13 mouse cellular contexts compared by ENCODE assay signal in the genomic region with DNA sequence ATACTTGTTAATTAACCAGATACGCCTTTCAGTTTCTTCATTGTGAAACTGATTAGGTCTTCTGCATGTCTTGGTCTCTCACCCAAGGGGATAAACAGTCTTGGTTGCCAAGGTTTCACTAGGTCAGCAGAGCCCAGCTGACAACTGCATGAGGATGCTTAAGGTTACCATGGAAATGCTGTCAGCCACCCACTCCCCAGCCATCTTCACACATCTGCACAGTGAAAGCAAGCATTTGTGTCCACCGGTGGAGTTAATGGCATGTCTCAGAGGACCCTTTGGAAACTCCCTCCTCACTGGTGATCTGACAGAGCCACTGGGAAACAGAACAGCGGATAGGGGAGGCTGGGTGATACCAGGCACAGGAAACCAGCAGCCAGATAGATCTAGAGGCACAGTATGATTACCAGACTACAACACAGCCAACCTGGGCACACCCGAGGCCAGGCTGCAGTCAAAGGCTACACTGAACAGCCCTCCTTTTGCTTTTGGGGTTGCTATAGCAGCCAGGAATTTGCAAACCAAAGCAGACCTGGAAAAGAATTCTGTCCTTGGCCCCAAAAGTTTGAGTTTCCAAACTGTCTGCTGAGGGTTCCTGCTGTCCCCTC. TPM values are rescaled to one million over a fixed set of nuclear protein-coding genes. Genes with fewer than 3 reads are reported as not detected.
DNase-seq lines count a peak whose midpoint lies in the region; ATAC-seq and TF ChIP-seq lines count a peak whose summit lies in the region.
"Had no signal": no experiment of that assay in that cellular context is flagged by ENCODE, and none has a peak within 500 bp of the region (broad histone marks: within the 10 kb centered on the region; RNA-seq: fewer than 3 reads in every experiment).

No protein-coding gene starts in this region.

- no peaks in the 10 kb centered on the region for H3K27me3 ChIP-seq in hindbrain, embryonic 12.5 days
- no peaks in the 10 kb centered on the region for H3K27me3 ChIP-seq in midbrain, embryonic 16.5 days (ENCODE audit: control insufficient read depth, insufficient read depth, low read depth, low read length)
- 0 out of 2 replicates have a peak, but pooled peaks cover 4% of the 10 kb centered on the region for H3K27me3 ChIP-seq in heart, embryonic 10.5 days (ENCODE audit: insufficient read depth, poor library complexity, severe bottlenecking)
- H3K27me3 ChIP-seq: liver, embryonic 12.5 days had no signal

- intact Hi-C loops in gastrocnemius, adult 2 months (cut with DNase I) = no loop called here
- intact Hi-C loops in gastrocnemius, postnatal 36 days (cut with DNase I) = no loop called here

- H3K36me3 ChIP-seq in hindbrain, embryonic 12.5 days = no peaks in the 10 kb centered on the region
- H3K36me3 ChIP-seq in midbrain, embryonic 16.5 days (ENCODE audit: control insufficient read depth, insufficient read depth, low read length) = no peaks in the 10 kb centered on the region
- no peaks in the 10 kb centered on the region for H3K36me3 ChIP-seq in heart, embryonic 10.5 days
- H3K36me3 ChIP-seq: liver, embryonic 12.5 days had no signal

- H3K9ac ChIP-seq in hindbrain, embryonic 12.5 days = no peak overlapping the region
- no peak overlapping the region for H3K9ac ChIP-seq in midbrain, embryonic 16.5 days (ENCODE audit: low read depth, low read length)
- H3K9ac ChIP-seq: liver, embryonic 12.5 days had no signal

- TF ChIP-seq CTCF in gastrocnemius, adult 2 months (IDR thresholded peaks at IDR 0.05) = no peak

- WGBS in hindbrain, embryonic 12.5 days = 21% methylated on average over 4 of the region's 4 CpGs
- WGBS in midbrain, embryonic 16.5 days = 19% methylated on average over 4 of the region's 4 CpGs
- WGBS in heart, embryonic 10.5 days = 35% methylated on average over 4 of the region's 4 CpGs

- peaks cover 10% of the 10 kb centered on the region for H3K4me1 ChIP-seq in hindbrain, embryonic 12.5 days
- H3K4me1 ChIP-seq in midbrain, embryonic 16.5 days (ENCODE audit: control insufficient read depth, insufficient read depth, low read length) = peaks cover 9% of the 10 kb centered on the region
- peaks cover 7% of the 10 kb centered on the region for H3K4me1 ChIP-seq in heart, embryonic 10.5 days
- H3K4me1 ChIP-seq: liver, embryonic 12.5 days had no signal

- H3K27ac ChIP-seq in gastrocnemius, adult 2 months = peak overlapping the region; percentile 38
- peak overlapping the region; percentile 68 for H3K27ac ChIP-seq in hindbrain, embryonic 12.5 days
- H3K27ac ChIP-seq in midbrain, embryonic 16.5 days (ENCODE audit: low read length) = peak overlapping the region; percentile 54
- H3K27ac ChIP-seq in heart, embryonic 10.5 days = no peak overlapping the region
- H3K27ac ChIP-seq: heart, adult 2 months; liver, embryonic 12.5 days had no signal

- H3K9me3 ChIP-seq in hindbrain, embryonic 12.5 days (replicated peaks) = no peaks in the 10 kb centered on the region
- no peaks in the 10 kb centered on the region for H3K9me3 ChIP-seq in midbrain, embryonic 16.5 days (replicated peaks; ENCODE audit: control insufficient read depth, low read length, poor library complexity, severe bottlenecking)
- H3K9me3 ChIP-seq in heart, embryonic 10.5 days = no peaks in the 10 kb centered on the region
- H3K9me3 ChIP-seq: liver, embryonic 12.5 days had no signal

- ATAC-seq in hindbrain, embryonic 12.5 days (ENCODE audit: low FRiP score) = peak; percentile 69
- ATAC-seq in midbrain, embryonic 16.5 days = peak; percentile 87
- ATAC-seq: liver, embryonic 12.5 days had no signal

- no peak for DNase-seq in gastrocnemius, adult 2 months
- DNase-seq in gastrocnemius, postnatal 36 days = no peak
- peak; percentile 39 for DNase-seq in embryo, embryonic 11 days
- no peak for DNase-seq in frontal cortex, adult 2 months (ENCODE audit: extremely low spot score in 1 of 2, low spot score in 1 of 2)
- DNase-seq in heart, embryonic 10.5 days (ENCODE audit: low spot score) = no peak
- DNase-seq in lung, postnatal 4 days = no peak
- DNase-seq: B cell, adult 2 months; heart, adult 2 months had no signal

- no peak overlapping the region for H3K4me2 ChIP-seq in hindbrain, embryonic 12.5 days (replicated peaks)
- H3K4me2 ChIP-seq in midbrain, embryonic 16.5 days (ENCODE audit: low read length) = peak overlapping the region; percentile 24; the same call in 1 of the 2 replicates
- H3K4me2 ChIP-seq: liver, embryonic 12.5 days had no signal

- no peak overlapping the region for H3K4me3 ChIP-seq in gastrocnemius, adult 2 months
- no peak overlapping the region for H3K4me3 ChIP-seq in hindbrain, embryonic 12.5 days
- H3K4me3 ChIP-seq in midbrain, embryonic 16.5 days (ENCODE audit: low read depth, low read length) = no peak overlapping the region
- H3K4me3 ChIP-seq in heart, embryonic 10.5 days = no peak overlapping the region
- H3K4me3 ChIP-seq: heart, adult 2 months; liver, embryonic 12.5 days had no signal

RNA-seq across cellular contexts. Expression of gene Gm21915, which starts 1.0 kb away (rescaled TPM):
- not detected for total RNA-seq in gastrocnemius, adult 2 months (2021)
- not detected for total RNA-seq in gastrocnemius, postnatal 36 days (2021)
- not detected in 2 replicates for polyA plus RNA-seq in hindbrain, embryonic 12.5 days (2016; fragmentation: Nextera tagmentation; extraction: Ambion mirVana)
- not detected in 2 replicates for polyA plus RNA-seq in midbrain, embryonic 16.5 days (2015; fragmentation: Nextera tagmentation; extraction: Ambion mirVana)
- not detected in 2 replicates for polyA plus RNA-seq in frontal cortex, adult 2 months (2012; rRNA removed)
- not detected in 2 replicates for polyA plus RNA-seq in heart, embryonic 10.5 days (2016; fragmentation: Nextera tagmentation; extraction: Ambion mirVana)
- total RNA-seq: heart, adult 2 months had no signal
- polyA plus RNA-seq: cortical plate, adult 2 months; heart, adult 2 months; liver, embryonic 12.5 days; stomach, embryonic 14.5 days had no signal

RNA-seq across cellular contexts. Expression of gene Clmp, which starts 14.3 kb away (rescaled TPM):
- total RNA-seq in gastrocnemius, adult 2 months (2021) = 1 to 10 TPM; 3.7 to 5.2 TPM
- total RNA-seq in gastrocnemius, postnatal 36 days (2021) = 1 to 10 TPM; 3.1 to 6.1 TPM
- 59.6 and 62.0 TPM in 2 replicates for polyA plus RNA-seq in hindbrain, embryonic 12.5 days (2016; fragmentation: Nextera tagmentation; extraction: Ambion mirVana)
- 50.3 and 50.9 TPM in 2 replicates for polyA plus RNA-seq in midbrain, embryonic 16.5 days (2015; fragmentation: Nextera tagmentation; extraction: Ambion mirVana)
- 16.6 and 19.6 TPM in 2 replicates for polyA plus RNA-seq in frontal cortex, adult 2 months (2012; rRNA removed)
- 6.2 and 18.4 TPM in 2 replicates for polyA plus RNA-seq in heart, embryonic 10.5 days (2016; fragmentation: Nextera tagmentation; extraction: Ambion mirVana)
